Mouse (Mus musculus): ENCODE data around the gene Fam205a1.

DNA sequence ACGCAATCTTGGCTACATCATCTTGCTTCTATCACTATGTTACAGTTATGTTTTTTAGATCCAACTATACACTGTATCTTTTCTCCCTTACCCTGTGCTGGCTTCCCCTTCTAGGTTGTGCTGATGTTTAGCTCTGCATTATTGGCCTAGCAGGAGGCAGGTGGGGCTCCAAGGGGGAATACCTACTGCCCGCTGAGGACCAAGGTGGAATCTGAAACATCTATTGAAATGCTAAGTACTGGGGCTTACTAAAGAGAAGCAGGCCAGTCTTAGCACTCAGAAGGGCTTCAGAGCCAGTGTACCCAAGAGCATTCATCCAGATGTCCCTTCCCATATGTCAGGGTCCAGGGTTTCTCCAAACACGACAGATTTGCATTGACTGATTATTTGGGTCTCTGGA lies 45.2 kb upstream of the Fam205a1 start:
- TF ChIP-seq CTCF (IDR thresholded peaks at IDR 0.05; ENCODE audit: low read depth) (no peak), EP300 (optimal IDR thresholded peaks at IDR 0.05) (no peak)
